Mouse (Mus musculus) spleen, adult 2 months (tissue): ENCODE data around the gene S1pr5. TPM values are rescaled to one million over a fixed set of nuclear protein-coding genes. Genes with fewer than 3 reads are reported as not detected.

ENCODE experiments used
- DNase-seq, 2 experiments: peaks; one replicate each; pipeline versions ENCODE4 v3.0.0 to v3.0.0-alpha.2; 2012 to 2021; ENCODE audit warnings: low spot score in 2 of 2, low read depth in 1 of 2
- H3K27ac ChIP-seq: fragments of 200-500 bp; 2 replicates; pipeline ENCODE4 v1.5.1; 2012; ENCODE audit warnings: low read length, inconsistent platforms; ENCODE audit not compliant: insufficient read depth
- H3K27me3 ChIP-seq: fragments of 200-500 bp; 2 replicates; pipeline ENCODE4 v1.6.1; 2012; ENCODE audit warnings: mild to moderate bottlenecking, moderate library complexity, low read length, inconsistent platforms; ENCODE audit not compliant: control insufficient read depth, insufficient read depth
- H3K36me3 ChIP-seq: fragments of 200-500 bp; 2 replicates; pipeline ENCODE4 v1.6.1; 2012; ENCODE audit warnings: mild to moderate bottlenecking, low read length, inconsistent platforms; ENCODE audit not compliant: control insufficient read depth, insufficient read depth
- H3K4me1 ChIP-seq: fragments of 200-500 bp; 2 replicates; pipeline ENCODE4 v1.6.1; 2011; ENCODE audit warnings: inconsistent platforms; ENCODE audit not compliant: control insufficient read depth, insufficient read depth, insufficient read length
- H3K4me3 ChIP-seq: fragments of 200-500 bp; 2 replicates; pipeline ENCODE4 v1.5.1; 2011; ENCODE audit warnings: mild to moderate bottlenecking, inconsistent platforms; ENCODE audit not compliant: insufficient read depth, insufficient read length; ENCODE audit errors: extremely low read depth
- CTCF ChIP-seq: fragments of 200-500 bp; IDR thresholded peaks from 2 replicates; pipeline ENCODE4 v1.5.1; 2011; ENCODE audit warnings: mild to moderate bottlenecking, inconsistent platforms; ENCODE audit not compliant: insufficient read depth, insufficient read length, insufficient replicate concordance; ENCODE audit errors: extremely low read depth
- POLR2A ChIP-seq: fragments of 200-500 bp; IDR thresholded peaks from 2 replicates; pipeline ENCODE4 v1.6.1; 2011; ENCODE audit warnings: low read depth, low read length, inconsistent platforms
- WGBS: fragments of 180-500 bp; shearing (Covaris S2); methylation state at CpG from one replicate; pipeline ENCODE4 v1.1.7; 2018; 5-methylcytosine and 5-hydroxymethylcytosine counted together
- polyA plus RNA-seq: library from polyadenylated mRNA; depleted of rRNA; stranded (reverse); fragments of >200 nt; gene quantifications from 2 replicates; pipeline ENCODE4 v1.2.3, GENCODE M21; 2012; rRNA removed

S1pr5 gene
- polyA plus RNA-seq, 1 experiment, result 12.2 TPM

GRCm38 (mm10) chr9:21194787-21195493 is 53.3 kb downstream of the S1pr5 start:
- peak; percentile 49 to 65 for DNase-seq
- H3K27ac ChIP-seq, result peak overlapping the region; percentile 41
- H3K36me3 ChIP-seq, result no peaks in the 10 kb centered on the region
- 73% methylated on average over 4 of the region's 4 CpGs for WGBS
- H3K4me1 ChIP-seq, result peaks cover 26% of the 10 kb centered on the region
- H3K4me3 ChIP-seq, result no peak overlapping the region
- TF ChIP-seq CTCF (no peak), POLR2A (no peak; the same call in 1 of the 2 replicates)
- H3K27me3 ChIP-seq, result no peaks in the 10 kb centered on the region

- TF ChIP-seq POLR2A (no peak), CTCF (no peak)
- no peak for DNase-seq
- Histone ChIP-seq H3K27ac (no peak overlapping the region), H3K4me1 (peaks cover 26% of the 10 kb centered on the region), H3K36me3 (no peaks in the 10 kb centered on the region), H3K4me3 (no peak overlapping the region), H3K27me3 (no peaks in the 10 kb centered on the region)
- 79% methylated on average over 3 of the region's 3 CpGs for WGBS
These were observed 54.5 kb downstream of the S1pr5 start for GRCm38 (mm10) chr9:21193786-21194185.

Other genes starting within 250 kb of the S1pr5 start
- 75.8 and 99.7 TPM in 2 replicates for gene Mrpl4, start 245.7 kb downstream of the S1pr5 start, polyA plus RNA-seq
- 59.7 and 67.4 TPM in 2 replicates for gene Icam1, start 232.5 kb downstream of the S1pr5 start, polyA plus RNA-seq
- gene Icam4, start 219.1 kb downstream of the S1pr5 start, polyA plus RNA-seq, result 8.1 and 9.3 TPM in 2 replicates
- 1.1 and 1.2 TPM in 2 replicates for gene Icam5, start 216.4 kb downstream of the S1pr5 start, polyA plus RNA-seq
- 0.28 and 0.65 TPM in 2 replicates for gene Zglp1, start 181.3 kb downstream of the S1pr5 start, polyA plus RNA-seq
- 0.19 and 0.32 TPM in 2 replicates for gene Gm49373, start 175.3 kb downstream of the S1pr5 start, polyA plus RNA-seq
- gene Fdx1l, start 174.8 kb downstream of the S1pr5 start, polyA plus RNA-seq, result 38.3 and 59.5 TPM in 2 replicates
- gene Gm38431, start 156.4 kb downstream of the S1pr5 start, polyA plus RNA-seq, result 5.2 and 18.8 TPM in 2 replicates
- 77.9 and 93.1 TPM in 2 replicates for gene Raver1, start 156.4 kb downstream of the S1pr5 start, polyA plus RNA-seq
- 46.1 and 52.2 TPM in 2 replicates for gene Tyk2, start 117.2 kb downstream of the S1pr5 start, polyA plus RNA-seq
- 39.5 and 44.7 TPM in 2 replicates for gene Cdc37, start 98.5 kb downstream of the S1pr5 start, polyA plus RNA-seq
- gene Pde4a, start 82.7 kb downstream of the S1pr5 start, polyA plus RNA-seq, result 12.4 and 13.1 TPM in 2 replicates
- 55.4 and 78.4 TPM in 2 replicates for gene Keap1, start 9.1 kb downstream of the S1pr5 start, polyA plus RNA-seq
- 44.8 and 48.4 TPM in 2 replicates for gene Atg4d, start 16.9 kb upstream of the S1pr5 start, polyA plus RNA-seq
- gene Kri1, start 39.5 kb upstream of the S1pr5 start, polyA plus RNA-seq, result 40.8 and 43.1 TPM in 2 replicates
- gene Cdkn2d, start 43.0 kb upstream of the S1pr5 start, polyA plus RNA-seq, result 87.4 and 115 TPM in 2 replicates
- 2.0 and 2.5 TPM in 2 replicates for gene Ap1m2, start 63.9 kb upstream of the S1pr5 start, polyA plus RNA-seq
- gene Slc44a2, start 72.3 kb upstream of the S1pr5 start, polyA plus RNA-seq, result 166 and 184 TPM in 2 replicates
- 54.2 and 59.6 TPM in 2 replicates for gene Ilf3, start 119.4 kb upstream of the S1pr5 start, polyA plus RNA-seq
- 38.7 and 63.6 TPM in 2 replicates for gene Qtrt1, start 163.4 kb upstream of the S1pr5 start, polyA plus RNA-seq
- 223 and 245 TPM in 2 replicates for gene Dnm2, start 176.5 kb upstream of the S1pr5 start, polyA plus RNA-seq